Mouse (Mus musculus) heart, adult 11 months (tissue): ENCODE data around the gene Efna4.

Source experiments
- DNase-seq: peaks from one replicate; pipeline ENCODE4 v3.0.0; 2022

Gene Efna4

GRCm38 (mm10) chr3:89361675-89362074 lies 23.8 kb upstream of the Efna4 start, which contains the start of gene Dcst2:
Dcst2 (plus strand) TSS chr3:89361975.
- DNase-seq = no peak

- peak; percentile 89 for DNase-seq
Measured at GRCm38 (mm10) chr3:89360237-89360636, 22.4 kb upstream of the Efna4 start.

- DNase-seq = peak; percentile 89
Measured at GRCm38 (mm10) chr3:89359630-89360029, 21.8 kb upstream of the Efna4 start.

GRCm38 (mm10) chr3:89356029-89356428 lies 18.2 kb upstream of the Efna4 start:
- no peak for DNase-seq

- no peak for DNase-seq
Measured at GRCm38 (mm10) chr3:89355512-89355902, 17.7 kb upstream of the Efna4 start.

GRCm38 (mm10) chr3:89354816-89355511 lies 17.1 kb upstream of the Efna4 start:
- peak; percentile 98 for DNase-seq

- no peak for DNase-seq
Measured at GRCm38 (mm10) chr3:89351271-89351670, 13.4 kb upstream of the Efna4 start.

GRCm38 (mm10) chr3:89349869-89350501 lies 12.2 kb upstream of the Efna4 start, which contains the start of gene Adam15:
Adam15 (minus strand) TSS chr3:89349996.
- peak; percentile 99 for DNase-seq

GRCm38 (mm10) chr3:89348911-89349868 lies 11.4 kb upstream of the Efna4 start:
- DNase-seq = peak; percentile 99

GRCm38 (mm10) chr3:89347916-89348315 lies 10.1 kb upstream of the Efna4 start:
- peak; percentile 98 for DNase-seq

GRCm38 (mm10) chr3:89346815-89347540 lies 9.2 kb upstream of the Efna4 start:
- peak; percentile 97 for DNase-seq

- no peak for DNase-seq
Measured at GRCm38 (mm10) chr3:89343279-89343678, 5.5 kb upstream of the Efna4 start.

GRCm38 (mm10) chr3:89341794-89342193 lies 4.0 kb upstream of the Efna4 start:
- no peak for DNase-seq

- peak; percentile 96 for DNase-seq
Measured at GRCm38 (mm10) chr3:89340465-89340864, 2.6 kb upstream of the Efna4 start.

- peak; percentile 94 for DNase-seq
Measured at GRCm38 (mm10) chr3:89339416-89339815, 1.6 kb upstream of the Efna4 start.

GRCm38 (mm10) chr3:89337062-89337720 lies 637 bp downstream of the Efna4 start:
- no peak for DNase-seq

GRCm38 (mm10) chr3:89336529-89336928 lies 1.3 kb downstream of the Efna4 start:
- no peak for DNase-seq

GRCm38 (mm10) chr3:89333053-89333452 lies 4.8 kb downstream of the Efna4 start:
- no peak for DNase-seq

- no peak for DNase-seq
Measured at GRCm38 (mm10) chr3:89332476-89332875, 5.4 kb downstream of the Efna4 start.

- no peak for DNase-seq
Measured at GRCm38 (mm10) chr3:89332013-89332412, 5.8 kb downstream of the Efna4 start.

GRCm38 (mm10) chr3:89331561-89331960 lies 6.3 kb downstream of the Efna4 start:
- DNase-seq = no peak

- DNase-seq = no peak
Measured at GRCm38 (mm10) chr3:89330948-89331347, 6.9 kb downstream of the Efna4 start.
